Mouse (Mus musculus) thymus, adult 2 months (tissue): Measurements from ENCODE around the gene Wdr1. TPM values are rescaled to one million over a fixed set of nuclear protein-coding genes. Genes with fewer than 3 reads are reported as not detected.

Source experiments
- DNase-seq: peaks from one replicate; pipeline ENCODE4 v3.0.0; 2021
- H3K27ac ChIP-seq: fragments of 200-500 bp; 2 replicates; pipeline ENCODE4 v1.5.1; 2012; ENCODE audit warnings: low read length, control low read depth; ENCODE audit not compliant: control insufficient read depth, insufficient read depth
- H3K27me3 ChIP-seq: fragments of 200-500 bp; 2 replicates; pipeline ENCODE4 v1.6.1; 2012; ENCODE audit warnings: mild to moderate bottlenecking, low read length, moderate library complexity, mixed read lengths; ENCODE audit not compliant: control insufficient read depth, insufficient read depth
- H3K36me3 ChIP-seq: fragments of 200-500 bp; 2 replicates; pipeline ENCODE4 v1.6.1; 2012; ENCODE audit warnings: mild to moderate bottlenecking, low read length, moderate library complexity; ENCODE audit not compliant: control insufficient read depth, insufficient read depth
- H3K4me1 ChIP-seq: fragments of 200-500 bp; replicated peaks from 2 replicates; pipeline ENCODE4 v1.6.1; 2012; ENCODE audit warnings: low read length; ENCODE audit not compliant: control insufficient read depth, insufficient read depth
- H3K4me3 ChIP-seq: fragments of 200-500 bp; 2 replicates; pipeline ENCODE4 v1.5.1; 2012; ENCODE audit warnings: mild to moderate bottlenecking, low read length, control low read depth, moderate library complexity; ENCODE audit not compliant: control insufficient read depth, insufficient read depth
- CTCF ChIP-seq: fragments of 200-500 bp; IDR thresholded peaks from 2 replicates; pipeline ENCODE4 v1.5.1; 2012; ENCODE audit warnings: mild to moderate bottlenecking, control low read depth, low read length, moderate library complexity, borderline replicate concordance; ENCODE audit not compliant: control insufficient read depth, poor library complexity, insufficient read depth; ENCODE audit errors: extremely low read depth
- POLR2A ChIP-seq: fragments of 200-500 bp; IDR thresholded peaks from 2 replicates; pipeline ENCODE4 v1.6.1; 2012; ENCODE audit warnings: mild to moderate bottlenecking, low read length, control low read depth, moderate library complexity; ENCODE audit not compliant: control insufficient read depth, poor library complexity, insufficient read depth; ENCODE audit errors: extremely low read depth
- WGBS: fragments of 180-500 bp; shearing (Covaris S2); methylation state at CpG from one replicate; pipeline ENCODE4 v1.1.7; 2018; 5-methylcytosine and 5-hydroxymethylcytosine counted together
- polyA plus RNA-seq: library from polyadenylated mRNA; depleted of rRNA; stranded (reverse); fragments of >200 nt; gene quantifications from 2 replicates; pipeline ENCODE4 v1.2.3, GENCODE M21; 2012; rRNA removed

The Wdr1 gene
- polyA plus RNA-seq, 1 experiment, result 272 TPM

GRCm38 (mm10) chr5:38476861-38477565 lies 86.0 kb downstream of the Wdr1 start:
- no peaks in the 10 kb centered on the region for H3K27me3 ChIP-seq
- peak; percentile 22 for DNase-seq
- no peak overlapping the region for H3K4me3 ChIP-seq
- TF ChIP-seq CTCF (no peak), POLR2A (no peak)
- WGBS, result 94% methylated on average over 25 of the region's 25 CpGs
- H3K36me3 ChIP-seq, result no peaks in the 10 kb centered on the region; the same call in 1 of the 2 replicates
- H3K27ac ChIP-seq, result no peak overlapping the region
- H3K4me1 ChIP-seq, result peaks cover 16% of the 10 kb centered on the region

Other genes with a start within 250 kb of the Wdr1 start
- 0.06 and 0.12 TPM in 2 replicates for gene Drd5, start 243.9 kb downstream of the Wdr1 start, polyA plus RNA-seq
- 6.5 and 9.0 TPM in 2 replicates for gene Slc2a9, start 60.1 kb downstream of the Wdr1 start, polyA plus RNA-seq
- gene Zfp518b, start 121.6 kb upstream of the Wdr1 start, polyA plus RNA-seq, result 0.87 and 0.93 TPM in 2 replicates